Mouse (Mus musculus) liver, embryonic 12.5 days (tissue): ENCODE measurements around the gene Syngr1. TPM values are rescaled to one million over a fixed set of nuclear protein-coding genes. Genes with fewer than 3 reads are reported as not detected.

Experiments used
- ATAC-seq: fragments of 200-750 bp; cut with Nextera tagmentation; 2 replicates; pipeline ENCODE4 v1.8.0; 2017; ENCODE audit warnings: moderate number of reproducible peaks, mild to moderate bottlenecking, moderate library complexity
- H3K27ac ChIP-seq: fragments of 300-500 bp; sonication (generic); 2 replicates; pipeline ENCODE4 v1.5.1; 2016; ENCODE audit warnings: mild to moderate bottlenecking
- H3K27me3 ChIP-seq: fragments of 300-500 bp; sonication (generic); replicated peaks from 2 replicates; pipeline ENCODE4 v1.6.1; 2016; ENCODE audit warnings: mild to moderate bottlenecking, moderate library complexity
- H3K36me3 ChIP-seq: fragments of 300-500 bp; sonication (generic); 2 replicates; pipeline ENCODE4 v1.6.1; 2016; ENCODE audit warnings: mild to moderate bottlenecking, moderate library complexity
- H3K4me1 ChIP-seq: fragments of 300-500 bp; sonication (generic); 2 replicates; pipeline ENCODE4 v1.6.1; 2016
- H3K4me2 ChIP-seq: fragments of 300-500 bp; sonication (generic); 2 replicates; pipeline ENCODE4 v1.6.1; 2016; ENCODE audit warnings: mild to moderate bottlenecking, moderate library complexity
- H3K4me3 ChIP-seq: fragments of 300-500 bp; sonication (generic); 2 replicates; pipeline ENCODE4 v1.5.1; 2016; ENCODE audit warnings: mild to moderate bottlenecking, moderate library complexity
- H3K9ac ChIP-seq: fragments of 300-500 bp; sonication (generic); 2 replicates; pipeline ENCODE4 v1.6.1; 2016; ENCODE audit warnings: mild to moderate bottlenecking, moderate library complexity
- H3K9me3 ChIP-seq: fragments of 300-500 bp; sonication (generic); replicated peaks from 2 replicates; pipeline ENCODE4 v1.6.1; 2016; ENCODE audit warnings: mild to moderate bottlenecking, moderate library complexity
- WGBS: fragments of 180-500 bp; shearing (Covaris S2); methylation state at CpG from one replicate; pipeline ENCODE4 v1.1.7; 2016; ENCODE audit not compliant: insufficient replicate concordance; 5-methylcytosine and 5-hydroxymethylcytosine counted together
- polyA plus RNA-seq: library from polyadenylated mRNA; unstranded; fragments of >200 nt; fragmentation: Nextera tagmentation; extraction: Ambion mirVana; gene quantifications from 2 replicates; pipeline ENCODE4 v1.2.1, GENCODE M21; 2016

Gene Syngr1
- 20.4 and 21.9 TPM in 2 replicates for polyA plus RNA-seq

DNA sequence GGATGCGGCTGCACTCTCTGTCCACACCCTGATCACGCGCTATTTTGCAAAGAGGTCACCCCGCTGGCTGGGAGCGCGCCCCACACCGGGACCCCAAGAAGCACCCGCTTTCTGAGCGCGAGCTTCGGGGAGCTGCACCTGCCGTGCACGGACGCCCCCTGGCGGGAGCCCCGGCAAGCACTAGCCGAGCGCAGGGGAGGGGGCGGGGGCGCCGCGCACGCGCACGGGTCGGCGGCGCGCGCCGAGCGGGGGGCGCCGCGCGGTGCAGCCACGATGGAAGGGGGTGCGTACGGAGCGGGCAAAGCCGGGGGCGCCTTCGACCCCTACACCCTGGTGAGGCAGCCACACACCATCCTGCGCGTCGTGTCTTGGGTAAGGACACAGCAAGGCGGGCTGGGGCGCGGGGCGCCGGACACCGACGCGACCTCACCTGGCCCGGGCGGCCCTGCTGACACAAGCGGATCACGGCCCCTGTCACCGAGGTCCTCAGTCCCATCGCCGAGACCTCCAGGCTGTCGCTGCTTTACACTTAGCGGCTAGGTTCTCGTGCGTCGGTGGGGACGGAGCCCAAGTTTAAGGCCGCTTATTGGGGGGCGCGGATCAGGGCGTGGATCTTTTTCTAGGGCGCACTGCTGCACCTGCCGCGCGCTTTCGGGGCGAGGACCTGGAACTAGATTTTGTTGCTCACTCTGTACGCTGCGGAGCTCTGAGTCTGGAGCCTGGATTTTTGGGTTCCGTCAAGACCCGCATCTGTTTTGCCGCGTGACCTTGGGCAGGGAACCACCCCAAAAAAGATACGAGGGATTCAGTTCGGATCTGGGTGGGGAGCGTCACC is at the start of gene Syngr1, which contains the start of gene Rpl3:
Gene Syngr1, plus strand, starts transcription at position 214 of the 835 bp plus-strand sequence.
Gene Rpl3, minus strand, starts transcription at position 748 of the 835 bp plus-strand sequence.
- ATAC-seq = peak; percentile 69
- H3K9me3 ChIP-seq = 0 out of 2 replicates have a peak, but pooled peaks cover 4% of the 10 kb centered on the region
- peak within 1 kb of the TSS; percentile 74 for H3K27ac ChIP-seq
- H3K4me1 ChIP-seq = peaks cover 70% of the 10 kb centered on the region
- peaks cover 29% of the 10 kb centered on the region for H3K27me3 ChIP-seq
- under 1% methylated on average over 86 of the region's 86 CpGs for WGBS
- no peaks in the 10 kb centered on the region for H3K36me3 ChIP-seq
- H3K9ac ChIP-seq = peak within 1 kb of the TSS; percentile 83
- peak within 1 kb of the TSS; percentile 94 for H3K4me2 ChIP-seq
- peak within 1 kb of the TSS; percentile 67 for H3K4me3 ChIP-seq

DNA sequence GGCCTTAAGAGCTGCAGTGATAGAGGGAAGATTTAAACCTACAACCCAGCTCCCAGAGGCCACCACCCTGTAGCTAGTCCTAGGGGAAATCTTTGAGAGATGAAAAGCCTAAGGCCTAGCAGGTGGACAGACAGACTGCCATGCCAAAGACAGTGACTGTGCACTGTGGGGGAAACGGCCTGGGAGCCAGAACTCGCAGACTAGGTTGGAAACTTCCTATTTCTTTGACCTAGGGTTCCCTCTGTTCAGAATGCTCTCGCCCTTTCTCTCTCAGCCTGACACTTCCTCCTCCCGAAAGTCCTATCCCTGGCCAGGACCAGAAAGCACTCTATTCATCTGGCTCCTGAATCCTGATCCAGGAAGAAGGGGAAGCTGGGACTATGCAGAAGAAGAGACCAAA is 49.0 kb upstream of the Syngr1 start:
- no peak for ATAC-seq
- Histone ChIP-seq H3K4me1 (peaks cover 1% of the 10 kb centered on the region; the same call in 1 of the 2 replicates), H3K27ac (no peak overlapping the region), H3K4me2 (no peak overlapping the region), H3K27me3 (peaks cover 12% of the 10 kb centered on the region; the same call in 1 of the 2 replicates), H3K9me3 (peaks cover 5% of the 10 kb centered on the region; the same call in 1 of the 2 replicates), H3K4me3 (no peak overlapping the region), H3K36me3 (no peaks in the 10 kb centered on the region), H3K9ac (no peak overlapping the region)
- 36% methylated on average over 4 of the region's 4 CpGs for WGBS

DNA sequence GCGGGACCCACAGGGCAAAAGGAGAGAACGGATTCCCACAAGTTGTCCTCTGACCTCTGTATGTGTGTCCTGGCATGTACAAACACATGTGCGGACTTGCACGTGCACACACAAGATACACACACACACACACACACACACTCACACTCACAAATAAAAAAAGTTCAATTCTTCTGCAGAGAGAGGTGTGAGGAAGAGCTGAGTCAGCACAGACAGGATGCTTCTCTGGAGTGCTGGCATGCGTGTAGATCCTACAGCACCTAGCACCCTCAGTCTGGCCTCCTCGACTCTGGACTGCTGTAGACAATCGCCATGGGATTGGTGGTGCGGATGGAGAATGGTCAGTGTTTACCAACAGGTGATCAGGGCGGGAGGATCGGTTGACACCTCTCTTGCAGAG is 46.9 kb upstream of the Syngr1 start:
- no peaks in the 10 kb centered on the region for H3K36me3 ChIP-seq
- no peak overlapping the region for H3K27ac ChIP-seq
- peaks cover 20% of the 10 kb centered on the region for H3K27me3 ChIP-seq
- H3K9ac ChIP-seq = no peak overlapping the region
- no peak for ATAC-seq
- 70% methylated on average over 10 of the region's 10 CpGs for WGBS
- no peak overlapping the region for H3K4me3 ChIP-seq
- H3K9me3 ChIP-seq = peaks cover 5% of the 10 kb centered on the region; the same call in 1 of the 2 replicates
- peaks cover 22% of the 10 kb centered on the region for H3K4me1 ChIP-seq
- H3K4me2 ChIP-seq = no peak overlapping the region

DNA sequence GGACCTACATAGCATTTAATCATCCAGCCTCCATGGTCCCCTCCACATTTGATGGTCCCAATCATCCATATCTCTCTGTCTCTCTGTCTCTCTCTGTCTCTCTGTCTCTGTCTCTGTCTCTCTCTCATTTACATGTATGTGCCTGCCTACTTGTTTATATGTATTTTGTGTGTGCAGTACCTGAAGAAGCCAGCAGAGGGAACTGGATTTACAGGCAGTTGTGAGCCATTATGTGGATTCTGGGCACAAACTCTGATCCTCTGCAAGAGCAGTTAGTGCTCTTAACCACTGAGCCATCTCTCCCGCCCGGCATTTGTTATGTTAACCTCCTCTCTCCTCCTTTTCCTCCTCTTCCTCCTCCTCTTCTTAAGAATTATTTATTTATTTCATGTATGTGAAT is 45.4 kb upstream of the Syngr1 start:
- Histone ChIP-seq H3K4me1 (peaks cover 27% of the 10 kb centered on the region), H3K9ac (no peak overlapping the region)
- WGBS = 84% methylated on average over 2 of the region's 2 CpGs

DNA sequence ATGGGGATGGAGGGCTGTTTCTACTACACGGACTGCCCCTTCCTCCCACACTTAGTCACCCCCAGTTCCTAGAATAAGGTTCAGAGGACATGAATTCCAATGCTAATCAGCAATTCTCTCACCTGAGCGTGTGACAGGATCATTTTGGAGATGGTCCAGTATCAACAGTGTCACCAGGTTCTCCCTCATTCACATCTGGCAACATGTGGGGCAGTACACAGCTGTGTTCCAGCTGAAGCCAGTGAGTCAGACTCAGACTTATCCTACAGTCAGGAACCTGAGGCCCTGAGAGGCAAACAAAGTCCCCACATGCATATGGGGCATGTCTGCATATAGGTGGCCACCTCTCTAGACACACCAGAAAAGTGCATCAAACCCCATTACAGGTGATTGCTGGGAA is 43.9 kb upstream of the Syngr1 start:
- Histone ChIP-seq H3K4me1 (peaks cover 35% of the 10 kb centered on the region), H3K27me3 (peaks cover 21% of the 10 kb centered on the region), H3K4me2 (no peak overlapping the region), H3K36me3 (no peaks in the 10 kb centered on the region), H3K4me3 (no peak overlapping the region), H3K9ac (peak overlapping the region; percentile 41; the same call in 1 of the 2 replicates), H3K27ac (no peak overlapping the region), H3K9me3 (peaks cover 5% of the 10 kb centered on the region; the same call in 1 of the 2 replicates)
- no peak for ATAC-seq
- 63% methylated on average over 2 of the region's 2 CpGs for WGBS

More for the DNA sequence above, 45.4 kb upstream of the Syngr1 start:
- ATAC-seq = no peak
- H3K4me2 ChIP-seq = no peak overlapping the region
- no peak overlapping the region for H3K4me3 ChIP-seq
- no peaks in the 10 kb centered on the region for H3K36me3 ChIP-seq
- H3K9me3 ChIP-seq = peaks cover 5% of the 10 kb centered on the region; the same call in 1 of the 2 replicates
- peaks cover 25% of the 10 kb centered on the region for H3K27me3 ChIP-seq
- no peak overlapping the region for H3K27ac ChIP-seq

DNA sequence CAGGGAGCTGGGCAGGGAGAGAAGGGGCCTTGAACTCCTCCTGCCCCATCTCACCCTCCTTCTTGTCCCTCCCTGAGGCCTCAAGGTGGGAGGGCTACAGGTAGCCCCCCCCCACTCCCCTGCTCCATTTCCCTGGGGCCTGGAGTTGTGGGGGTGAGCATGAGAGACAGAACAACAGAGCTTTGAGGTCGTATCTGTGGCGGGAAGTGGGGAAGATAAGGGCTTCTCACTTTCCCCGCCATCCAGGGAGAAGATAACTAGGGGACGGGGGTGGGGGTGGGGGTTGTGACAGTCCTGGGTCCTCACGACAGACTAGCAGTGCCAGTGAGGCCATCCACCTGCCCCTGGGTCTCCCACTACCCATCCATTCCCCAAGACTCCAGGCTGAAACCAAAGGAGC is 43.2 kb upstream of the Syngr1 start:
- Histone ChIP-seq H3K4me1 (peaks cover 35% of the 10 kb centered on the region), H3K27me3 (peaks cover 21% of the 10 kb centered on the region), H3K4me2 (peak overlapping the region; percentile 37), H3K9me3 (peaks cover 5% of the 10 kb centered on the region; the same call in 1 of the 2 replicates), H3K9ac (peak overlapping the region; percentile 41), H3K36me3 (no peaks in the 10 kb centered on the region), H3K27ac (no peak overlapping the region), H3K4me3 (no peak overlapping the region)
- no peak for ATAC-seq
- WGBS = 7% methylated on average over 5 of the region's 5 CpGs

DNA sequence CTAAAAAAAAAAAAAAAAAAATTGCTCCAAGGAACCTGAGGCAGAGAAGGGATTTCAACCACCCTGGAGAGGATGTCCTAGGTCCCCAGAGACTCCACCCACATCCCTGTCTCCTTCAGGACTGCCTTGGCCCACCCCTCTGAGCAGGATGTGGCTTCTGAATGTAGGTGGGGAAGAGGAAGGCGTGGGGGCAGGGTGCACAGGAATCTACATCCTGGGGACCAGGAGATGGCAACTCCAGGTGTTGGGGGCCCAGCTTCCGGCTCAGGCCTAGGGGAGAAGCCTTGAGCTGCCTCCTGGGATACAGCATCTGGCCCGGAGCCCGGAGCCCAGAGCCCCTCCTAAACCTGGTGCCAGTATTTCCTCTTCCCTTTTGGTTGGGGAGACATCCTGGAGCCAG is 41.0 kb upstream of the Syngr1 start:
- Histone ChIP-seq H3K4me1 (peaks cover 44% of the 10 kb centered on the region), H3K4me2 (no peak overlapping the region), H3K27ac (no peak overlapping the region), H3K36me3 (no peaks in the 10 kb centered on the region), H3K4me3 (no peak overlapping the region), H3K27me3 (peaks cover 21% of the 10 kb centered on the region), H3K9ac (no peak overlapping the region), H3K9me3 (peaks cover 5% of the 10 kb centered on the region; the same call in 1 of the 2 replicates)
- ATAC-seq = no peak
- WGBS = 61% methylated on average over 4 of the region's 4 CpGs

DNA sequence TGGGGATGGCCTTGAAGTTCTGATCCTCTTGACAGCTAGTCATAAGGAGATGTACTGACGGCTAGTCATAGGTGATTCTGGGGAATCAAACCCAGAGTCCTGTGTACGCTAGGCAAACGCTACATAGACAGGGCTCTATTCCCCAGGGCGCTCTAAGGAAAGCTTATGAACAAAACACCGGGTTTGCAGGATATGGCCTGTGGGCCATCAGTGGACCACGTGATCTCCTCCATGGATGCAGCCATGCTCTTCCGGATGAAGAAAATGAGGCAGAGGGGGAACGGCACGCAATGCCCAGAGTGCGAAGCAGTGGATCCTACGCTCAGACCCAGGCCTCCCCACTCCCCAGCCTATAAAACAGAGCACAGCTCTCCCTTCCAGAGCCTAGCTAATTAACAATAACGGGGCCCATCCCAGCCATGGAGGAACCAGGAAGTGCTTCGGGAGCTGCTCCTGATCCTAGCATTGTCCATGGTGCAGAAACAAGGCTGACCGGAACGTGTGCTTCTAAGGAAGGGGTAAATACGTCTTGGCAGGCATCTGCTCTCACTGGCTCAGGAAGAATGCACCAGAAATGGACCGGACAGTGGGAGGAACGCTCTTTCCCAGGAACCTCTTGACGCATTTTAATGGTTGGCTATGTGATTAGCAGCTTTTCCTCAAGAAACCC is 39.9 kb upstream of the Syngr1 start:
- H3K27me3 ChIP-seq = peaks cover 18% of the 10 kb centered on the region
- no peak overlapping the region for H3K27ac ChIP-seq
- no peaks in the 10 kb centered on the region for H3K9me3 ChIP-seq
- H3K36me3 ChIP-seq = no peaks in the 10 kb centered on the region
- H3K4me2 ChIP-seq = no peak overlapping the region
- WGBS = 70% methylated on average over 19 of the region's 19 CpGs
- H3K9ac ChIP-seq = no peak overlapping the region
- no peak overlapping the region for H3K4me3 ChIP-seq
- ATAC-seq = no peak
- peaks cover 44% of the 10 kb centered on the region for H3K4me1 ChIP-seq

DNA sequence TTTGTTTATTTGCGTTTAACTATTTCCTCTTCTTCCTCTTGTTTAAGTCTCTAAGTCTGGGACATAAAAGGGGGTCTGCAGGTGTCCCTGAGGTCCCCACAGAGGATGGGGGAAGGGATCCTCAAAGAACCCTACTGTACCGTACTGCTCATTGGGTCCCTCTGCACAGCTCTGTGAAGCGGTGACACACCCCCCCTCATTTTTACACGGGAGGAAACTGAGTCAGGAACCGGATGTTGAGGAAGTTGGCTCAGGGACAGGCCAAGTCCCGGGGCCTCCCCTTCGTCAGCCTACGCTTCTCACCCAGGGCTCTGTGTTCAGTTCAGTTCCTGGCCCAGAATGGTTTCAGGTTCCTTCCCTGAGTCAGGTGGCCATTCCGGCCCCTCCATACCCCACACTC is 39.4 kb upstream of the Syngr1 start:
- peaks cover 44% of the 10 kb centered on the region for H3K4me1 ChIP-seq
- 48% methylated on average over 9 of the region's 9 CpGs for WGBS

DNA sequence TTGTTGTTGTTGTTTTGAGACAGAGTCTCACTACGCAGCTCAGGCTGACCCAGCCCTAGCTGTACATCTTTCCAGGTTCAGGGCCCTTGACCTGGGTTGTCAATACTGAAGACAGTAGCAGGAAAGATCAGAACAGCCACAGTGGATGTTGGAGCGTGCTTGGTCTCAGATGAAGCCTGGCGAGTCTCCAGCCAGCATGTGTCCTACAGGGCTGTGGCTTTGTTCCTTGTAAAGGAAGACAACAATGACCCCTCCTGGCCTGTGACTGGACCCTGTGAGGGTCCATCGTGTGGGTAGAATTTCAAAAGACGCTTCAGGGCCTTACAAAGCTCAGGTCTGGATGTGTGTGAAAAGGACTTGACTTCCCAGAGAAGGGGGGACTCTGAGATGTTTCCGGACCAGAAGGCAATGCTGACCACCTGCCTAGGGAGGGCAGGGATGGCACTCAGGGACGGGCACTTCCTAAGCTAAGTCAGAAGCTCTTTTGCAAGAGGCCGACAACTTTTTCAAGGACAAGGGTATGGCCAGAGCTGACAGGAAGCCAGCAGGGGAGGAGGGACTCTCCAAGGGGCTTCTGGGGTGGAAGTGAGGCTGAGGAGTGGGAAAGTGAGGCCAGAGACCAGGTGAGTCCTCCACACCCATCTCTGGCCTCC is 37.6 kb upstream of the Syngr1 start:
- H3K9ac ChIP-seq = no peak overlapping the region
- no peak overlapping the region for H3K4me2 ChIP-seq
- ATAC-seq = no peak
- H3K27me3 ChIP-seq = peaks cover 5% of the 10 kb centered on the region; the same call in 1 of the 2 replicates
- H3K4me3 ChIP-seq = no peak overlapping the region
- peaks cover 29% of the 10 kb centered on the region for H3K4me1 ChIP-seq
- WGBS = 57% methylated on average over 8 of the region's 8 CpGs
- no peak overlapping the region for H3K27ac ChIP-seq
- H3K9me3 ChIP-seq = no peaks in the 10 kb centered on the region
- H3K36me3 ChIP-seq = no peaks in the 10 kb centered on the region

More for the DNA sequence above, 39.4 kb upstream of the Syngr1 start:
- Histone ChIP-seq H3K9me3 (no peaks in the 10 kb centered on the region), H3K9ac (no peak overlapping the region), H3K36me3 (no peaks in the 10 kb centered on the region), H3K4me3 (no peak overlapping the region), H3K27me3 (peaks cover 17% of the 10 kb centered on the region), H3K4me2 (no peak overlapping the region), H3K27ac (no peak overlapping the region)
- ATAC-seq = no peak

DNA sequence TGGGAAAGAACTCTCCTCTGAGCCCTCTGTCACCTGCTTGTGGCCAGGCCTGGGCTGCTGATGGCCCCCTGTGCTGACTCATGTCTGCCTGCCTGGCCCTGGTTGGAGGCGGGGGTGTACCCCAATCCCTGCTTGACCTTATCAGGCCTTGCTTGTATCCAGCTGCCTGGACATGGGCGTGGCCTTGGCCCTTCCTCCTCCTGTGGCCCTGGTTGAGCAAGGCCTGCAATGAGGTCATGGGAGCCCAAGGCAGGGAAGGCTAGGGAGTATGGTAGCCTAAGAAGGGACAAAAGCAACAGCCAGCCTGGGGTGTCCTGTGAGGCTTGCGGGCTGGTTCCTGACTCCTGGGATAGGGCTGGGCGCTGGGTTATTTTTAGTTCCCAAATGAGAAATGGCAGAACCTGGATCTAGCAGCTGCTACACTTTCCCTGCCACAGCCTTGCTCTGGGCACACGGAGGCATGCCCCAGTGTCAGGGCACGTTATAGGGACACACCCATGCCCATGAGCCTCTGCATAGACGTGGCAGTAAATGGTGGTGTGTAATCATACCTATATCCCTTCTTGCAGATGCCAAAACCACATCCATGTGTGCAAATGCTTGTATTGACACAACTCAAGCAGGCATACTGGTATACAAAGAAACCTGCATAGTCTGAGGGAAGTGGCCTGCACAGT is 37.0 kb upstream of the Syngr1 start:
- no peak overlapping the region for H3K9ac ChIP-seq
- 47% methylated on average over 7 of the region's 7 CpGs for WGBS
- H3K27me3 ChIP-seq = peaks cover 5% of the 10 kb centered on the region; the same call in 1 of the 2 replicates
- peaks cover 23% of the 10 kb centered on the region for H3K4me1 ChIP-seq
- ATAC-seq = peak; percentile 57
- H3K27ac ChIP-seq = no peak overlapping the region
- no peak overlapping the region for H3K4me3 ChIP-seq
- H3K36me3 ChIP-seq = no peaks in the 10 kb centered on the region
- no peak overlapping the region for H3K4me2 ChIP-seq
- H3K9me3 ChIP-seq = no peaks in the 10 kb centered on the region
